Mouse (Mus musculus) megakaryocyte, embryonic 14.5 days (primary cell): Measurements from ENCODE around the gene Tnfrsf13b.

ENCODE experiments used
- FLI1 ChIP-seq: IDR thresholded peaks from 2 replicates; pipeline ENCODE4 v1.6.1; 2012; ENCODE audit warnings: low read length, inconsistent platforms, mixed read lengths
- GATA1 ChIP-seq: IDR thresholded peaks from 3 replicates; pipeline ENCODE4 v1.6.1; 2012; ENCODE audit warnings: mixed read lengths, low read length, inconsistent platforms, borderline replicate concordance

DNA sequence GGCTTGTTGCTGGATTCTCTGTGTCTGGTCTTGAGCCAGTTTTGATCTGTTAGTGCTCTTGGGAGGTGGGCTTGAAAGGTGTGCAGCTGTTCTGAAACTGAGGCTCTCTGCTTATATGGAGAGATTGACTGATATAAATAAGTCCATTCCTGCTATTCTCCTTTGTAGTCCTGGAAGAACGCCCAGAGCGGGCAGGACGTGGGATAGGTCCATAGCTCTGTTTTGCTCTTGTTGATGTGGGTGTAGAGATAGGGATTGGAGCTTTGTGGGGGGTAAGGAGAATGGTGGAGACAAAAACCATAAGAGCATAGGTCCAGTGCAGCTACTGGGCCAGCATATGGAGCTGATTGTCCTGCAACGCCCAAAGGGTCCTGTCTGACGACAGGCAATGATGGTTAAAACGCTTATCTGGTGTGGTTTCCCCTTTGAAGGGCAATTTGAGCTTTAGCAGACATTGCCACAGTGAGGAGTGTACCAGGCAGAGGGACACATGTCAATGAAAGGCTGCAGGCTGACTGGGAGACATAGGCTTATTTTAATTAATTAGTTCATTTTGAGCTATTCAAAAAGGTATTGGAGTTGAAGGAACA, 16.5 kb downstream of the Tnfrsf13b start:
- TF ChIP-seq GATA1 (no peak), FLI1 (no peak)
